Comparison of ENCODE assay signal across 8 mouse cellular contexts in genomic region chr10:43173141-43173827, GRCm38 (mm10). TPM values are rescaled to one million over a fixed set of nuclear protein-coding genes. Genes with fewer than 3 reads are reported as not detected.
A peak's percentile ranks its signal among the peaks of the same experiment; 100 is the strongest.
DNase-seq lines count a peak whose midpoint lies in the region; ATAC-seq and TF ChIP-seq lines count a peak whose summit lies in the region.

No protein-coding gene starts in this region.

- peak overlapping the region; percentile 74 for H3K4me2 ChIP-seq in hindbrain, embryonic 14.5 days (replicated peaks)
- peak overlapping the region; percentile 97 for H3K4me2 ChIP-seq in stomach, embryonic 15.5 days

- H3K27me3 ChIP-seq in hindbrain, embryonic 14.5 days (ENCODE audit: control insufficient read depth, insufficient read depth, low read length), result no peaks in the 10 kb centered on the region
- peaks cover 76% of the 10 kb centered on the region for H3K27me3 ChIP-seq in midbrain, embryonic 10.5 days (ENCODE audit: low read depth, poor library complexity, severe bottlenecking)
- peaks cover 29% of the 10 kb centered on the region for H3K27me3 ChIP-seq in stomach, embryonic 15.5 days (replicated peaks)

- intact Hi-C loops in gastrocnemius, adult 2 months (cut with DNase I), result loop anchor here (5.0 kb wide), 4 partner anchors 136 to 209 kb away; no protein-coding TSS in a partner anchor
- intact Hi-C loops in left cerebral cortex, postnatal 25 days (cut with DNase I), result loop anchor here (1.0 to 5.0 kb wide), 4 partner anchors 48 to 104 kb away; partner anchors contain the start of gene Pdss2

- peak; percentile 29 to 65 for DNase-seq in frontal cortex, postnatal 10 days (ENCODE audit: low spot score in 2 of 2)
- peak; percentile 72 to 73 for DNase-seq in cerebellum, postnatal 14 days
- peak; percentile 89 for DNase-seq in gastrocnemius, adult 2 months
- DNase-seq in hindbrain, embryonic 14.5 days (ENCODE audit: low spot score), result peak; percentile 62
- peak; percentile 39 to 51 for DNase-seq in left cerebral cortex, postnatal 25 days (ENCODE audit: low spot score in 2 of 2)
- peak; percentile 78 for DNase-seq in midbrain, embryonic 10.5 days (ENCODE audit: low spot score)

- no peak for ATAC-seq in frontal cortex, adult (ENCODE audit: low TSS enrichment)
- ATAC-seq in hindbrain, embryonic 14.5 days (ENCODE audit: low FRiP score), result peak; percentile 24
- peak; percentile 37; the same call in 1 of the 2 replicates for ATAC-seq in stomach, embryonic 15.5 days (ENCODE audit: insufficient read depth, low FRiP score, low read depth)

- peak; percentile 19; the same call in 1 of the 2 replicates for TF ChIP-seq CTCF in gastrocnemius, adult 2 months (IDR thresholded peaks at IDR 0.05)

- H3K36me3 ChIP-seq in hindbrain, embryonic 14.5 days (replicated peaks; ENCODE audit: control insufficient read depth, insufficient read depth), result no peaks in the 10 kb centered on the region
- no peaks in the 10 kb centered on the region for H3K36me3 ChIP-seq in midbrain, embryonic 10.5 days
- no peaks in the 10 kb centered on the region for H3K36me3 ChIP-seq in stomach, embryonic 15.5 days

- H3K4me1 ChIP-seq in hindbrain, embryonic 14.5 days (replicated peaks; ENCODE audit: control insufficient read depth, insufficient read depth, low read length), result peaks cover 37% of the 10 kb centered on the region
- peaks cover 54% of the 10 kb centered on the region for H3K4me1 ChIP-seq in midbrain, embryonic 10.5 days
- peaks cover 12% of the 10 kb centered on the region; the same call in 1 of the 2 replicates for H3K4me1 ChIP-seq in stomach, embryonic 15.5 days

- H3K4me3 ChIP-seq in gastrocnemius, adult 2 months, result peak overlapping the region; percentile 88
- peak overlapping the region; percentile 76 for H3K4me3 ChIP-seq in hindbrain, embryonic 14.5 days (replicated peaks; ENCODE audit: low read length)
- peak overlapping the region; percentile 74 for H3K4me3 ChIP-seq in midbrain, embryonic 10.5 days
- H3K4me3 ChIP-seq in stomach, embryonic 15.5 days (replicated peaks), result peak overlapping the region; percentile 72

- H3K27ac ChIP-seq in gastrocnemius, adult 2 months, result peak overlapping the region; percentile 90
- peak overlapping the region; percentile 98 for H3K27ac ChIP-seq in hindbrain, embryonic 14.5 days
- H3K27ac ChIP-seq in midbrain, embryonic 10.5 days (replicated peaks), result peak overlapping the region; percentile 91
- no peak overlapping the region for H3K27ac ChIP-seq in stomach, embryonic 15.5 days

- whole genome bisulfite sequencing in hindbrain, embryonic 14.5 days, result under 1% methylated on average over 53 of the region's 53 CpGs
- under 1% methylated on average over 53 of the region's 53 CpGs for WGBS in midbrain, embryonic 10.5 days
- WGBS in stomach, embryonic 15.5 days, result 0% methylated on average over 52 of the region's 53 CpGs

- no peaks in the 10 kb centered on the region for H3K9me3 ChIP-seq in hindbrain, embryonic 14.5 days (ENCODE audit: control insufficient read depth, low read length)
- H3K9me3 ChIP-seq in midbrain, embryonic 10.5 days (replicated peaks), result no peaks in the 10 kb centered on the region
- H3K9me3 ChIP-seq in stomach, embryonic 15.5 days, result no peaks in the 10 kb centered on the region

- H3K9ac ChIP-seq in hindbrain, embryonic 14.5 days, result peak overlapping the region; percentile 96
- peak overlapping the region; percentile 20; the same call in 1 of the 2 replicates for H3K9ac ChIP-seq in stomach, embryonic 15.5 days

RNA-seq across cellular contexts. Expression of gene Sobp, which starts 1.0 kb away (rescaled TPM):
- 10 to 100 TPM; 29.2 to 34.5 TPM for total RNA-seq in gastrocnemius, adult 2 months (2021)
- 16.0 and 16.8 TPM in 2 replicates for polyA plus RNA-seq in hindbrain, embryonic 14.5 days (2014; fragmentation: Nextera tagmentation; extraction: Ambion mirVana)
- 10 to 100 TPM; 71.3 to 84.9 TPM for total RNA-seq in left cerebral cortex, postnatal 25 days (2021)
- polyA plus RNA-seq in midbrain, embryonic 10.5 days (2016; fragmentation: Nextera tagmentation; extraction: Ambion mirVana), result 2.0 and 2.3 TPM in 2 replicates
- 1.1 and 1.4 TPM in 2 replicates for polyA plus RNA-seq in stomach, embryonic 15.5 days (2015; fragmentation: Nextera tagmentation; extraction: Ambion mirVana)

RNA-seq across cellular contexts. Expression of gene 9030612E09Rik, which starts 1.2 kb away (rescaled TPM):
- total RNA-seq in gastrocnemius, adult 2 months (2021), result 1 to 10 TPM; 1.7 to 2.6 TPM
- polyA plus RNA-seq in hindbrain, embryonic 14.5 days (2014; fragmentation: Nextera tagmentation; extraction: Ambion mirVana), result 1.6 and 2.3 TPM in 2 replicates
- total RNA-seq in left cerebral cortex, postnatal 25 days (2021), result 1 to 10 TPM; 1.7 to 2.4 TPM
- 0.79 and 1.3 TPM in 2 replicates for polyA plus RNA-seq in midbrain, embryonic 10.5 days (2016; fragmentation: Nextera tagmentation; extraction: Ambion mirVana)
- polyA plus RNA-seq in stomach, embryonic 15.5 days (2015; fragmentation: Nextera tagmentation; extraction: Ambion mirVana), result 0.39 and 0.63 TPM in 2 replicates

RNA-seq across cellular contexts. Expression of gene Pdss2, which starts 48.0 kb away (rescaled TPM):
- total RNA-seq in gastrocnemius, adult 2 months (2021), result 10 to 100 TPM; 16.8 to 25.0 TPM
- 15.0 and 16.9 TPM in 2 replicates for polyA plus RNA-seq in hindbrain, embryonic 14.5 days (2014; fragmentation: Nextera tagmentation; extraction: Ambion mirVana)
- total RNA-seq in left cerebral cortex, postnatal 25 days (2021), result 10 to 100 TPM; 14.8 to 15.7 TPM
- polyA plus RNA-seq in midbrain, embryonic 10.5 days (2016; fragmentation: Nextera tagmentation; extraction: Ambion mirVana), result 15.2 and 16.0 TPM in 2 replicates
- polyA plus RNA-seq in stomach, embryonic 15.5 days (2015; fragmentation: Nextera tagmentation; extraction: Ambion mirVana), result 12.7 and 14.3 TPM in 2 replicates
